Mouse (Mus musculus): ENCODE measurements at regions not wholly inside any gene's neighbourhood (a gene's known extent, or its start where the extent isn't known, plus 50 kb on each side); places are given as distances from the start of the nearest gene placed in this dataset.

GRCm38 (mm10) chr19:26938911-26939310 is 53.2 kb downstream of the Gm815 start:
- no peak for DNase-seq

GRCm38 (mm10) chr19:26944006-26944405 is 58.3 kb downstream of the Gm815 start:
- no peak for DNase-seq

GRCm38 (mm10) chr19:26946562-26946961 is 60.9 kb downstream of the Gm815 start:
- no peak for DNase-seq

GRCm38 (mm10) chr19:26948479-26948878 is 62.8 kb downstream of the Gm815 start:
- DNase-seq = no peak

GRCm38 (mm10) chr19:26949153-26949552 is 63.5 kb downstream of the Gm815 start:
- no peak for DNase-seq

- DNase-seq = no peak
Measured at GRCm38 (mm10) chr19:26953348-26953747, 67.7 kb downstream of the Gm815 start.

GRCm38 (mm10) chr19:26966055-26966760 is 80.5 kb downstream of the Gm815 start:
- DNase-seq = no peak

GRCm38 (mm10) chr19:26973058-26973457 is 87.4 kb downstream of the Gm815 start:
- peak; percentile 15 to 29 for DNase-seq

GRCm38 (mm10) chr19:26973773-26974548 is 88.3 kb downstream of the Gm815 start:
- no peak for DNase-seq

GRCm38 (mm10) chr19:26974576-26975204 is 89.0 kb downstream of the Gm815 start:
- no peak for DNase-seq

- DNase-seq = no peak
Measured at GRCm38 (mm10) chr19:26976604-26977322, 91.1 kb downstream of the Gm815 start.

GRCm38 (mm10) chr19:26977887-26978639 is 92.4 kb downstream of the Gm815 start:
- DNase-seq = peak; percentile 23 to 49

GRCm38 (mm10) chr19:26978640-26979007 is 92.9 kb downstream of the Gm815 start:
- no peak for DNase-seq

GRCm38 (mm10) chr19:26979322-26979721 is 93.6 kb downstream of the Gm815 start:
- DNase-seq = no peak

GRCm38 (mm10) chr19:26986672-26987071 is 101.0 kb downstream of the Gm815 start:
- DNase-seq = no peak

- no peak for DNase-seq
Measured at GRCm38 (mm10) chr19:26987197-26987596, 101.5 kb downstream of the Gm815 start.

GRCm38 (mm10) chr19:26987909-26988456 is 102.3 kb downstream of the Gm815 start:
- DNase-seq = no peak

GRCm38 (mm10) chr19:26994586-26995352 is 109.1 kb downstream of the Gm815 start:
- peak in 1 of 2 experiments; percentile 19 for DNase-seq

GRCm38 (mm10) chr19:26999596-26999995 is 113.9 kb downstream of the Gm815 start:
- no peak for DNase-seq

- no peak for DNase-seq
Measured at GRCm38 (mm10) chr19:27021930-27022329, 136.2 kb downstream of the Gm815 start.

- DNase-seq = no peak
Measured at GRCm38 (mm10) chr19:27022917-27023316, 137.2 kb downstream of the Gm815 start.

All from kidney, postnatal 4 days (tissue).